Mouse (Mus musculus) E14TG2a.4 (cell line): Measurements from ENCODE around the gene Ddrgk1.

Experiments used
- H3K27me3 ChIP-seq: 2 replicates; pipeline ENCODE4 v1.6.1; 2014; ENCODE audit warnings: low read length, control low read depth; ENCODE audit not compliant: insufficient read depth
- H3K36me3 ChIP-seq: 2 replicates; pipeline ENCODE4 v1.6.1; 2014; ENCODE audit warnings: low read length, control low read depth; ENCODE audit not compliant: insufficient read depth
- H3K4me1 ChIP-seq: replicated peaks from 2 replicates; pipeline ENCODE4 v1.6.1; 2014; ENCODE audit warnings: low read depth, low read length, control low read depth
- H3K4me3 ChIP-seq: replicated peaks from 2 replicates; pipeline ENCODE4 v1.5.1; 2014; ENCODE audit warnings: mild to moderate bottlenecking, low read length
- H3K9me3 ChIP-seq: 2 replicates; pipeline ENCODE4 v1.6.1; 2014; ENCODE audit warnings: low read length, control low read depth
- CTCF ChIP-seq: conservative IDR thresholded peaks from 2 replicates; pipeline ENCODE4 v1.5.1; 2014; ENCODE audit warnings: low read length
- NANOG ChIP-seq: IDR thresholded peaks from 2 replicates; pipeline ENCODE4 v1.6.1; 2014; ENCODE audit warnings: borderline replicate concordance, low read length, mixed read lengths
- POU5F1 ChIP-seq: IDR thresholded peaks from 2 replicates; pipeline ENCODE4 v1.6.1; 2014; ENCODE audit warnings: low read length, borderline replicate concordance

Ddrgk1 gene

GRCm38 (mm10) chr2:130693563-130693962, 29.1 kb upstream of the Ddrgk1 start:
- peaks cover 20% of the 10 kb centered on the region for H3K27me3 ChIP-seq
- H3K9me3 ChIP-seq: no peaks in the 10 kb centered on the region
- H3K36me3 ChIP-seq: peaks cover 37% of the 10 kb centered on the region
- no peak overlapping the region for H3K4me3 ChIP-seq
- peaks cover 61% of the 10 kb centered on the region for H3K4me1 ChIP-seq
- no peak for TF ChIP-seq CTCF
- no peak for TF ChIP-seq POU5F1

- TF ChIP-seq POU5F1 (no peak), CTCF (no peak), NANOG (no peak)
- no peaks in the 10 kb centered on the region for H3K27me3 ChIP-seq
- H3K9me3 ChIP-seq: no peaks in the 10 kb centered on the region
- peaks cover 50% of the 10 kb centered on the region for H3K4me1 ChIP-seq
- H3K4me3 ChIP-seq: no peak overlapping the region
- peaks cover 74% of the 10 kb centered on the region for H3K36me3 ChIP-seq
Observed at GRCm38 (mm10) chr2:130689011-130689410, 24.6 kb upstream of the Ddrgk1 start.

GRCm38 (mm10) chr2:130685426-130685825, 21.0 kb upstream of the Ddrgk1 start:
- Histone ChIP-seq H3K9me3 (no peaks in the 10 kb centered on the region), H3K4me3 (peak overlapping the region; percentile 72), H3K4me1 (peaks cover 21% of the 10 kb centered on the region), H3K36me3 (peaks cover 89% of the 10 kb centered on the region), H3K27me3 (no peaks in the 10 kb centered on the region)
- TF ChIP-seq NANOG: no peak
- no peak for TF ChIP-seq POU5F1
- no peak for TF ChIP-seq CTCF

- Histone ChIP-seq H3K4me3 (no peak overlapping the region), H3K27me3 (no peaks in the 10 kb centered on the region), H3K36me3 (peaks cover 96% of the 10 kb centered on the region), H3K4me1 (peaks cover 33% of the 10 kb centered on the region), H3K9me3 (no peaks in the 10 kb centered on the region)
- TF ChIP-seq POU5F1 (no peak), NANOG (no peak), CTCF (no peak)
Observed at GRCm38 (mm10) chr2:130681531-130681930, 17.1 kb upstream of the Ddrgk1 start.

GRCm38 (mm10) chr2:130679899-130680298, 15.4 kb upstream of the Ddrgk1 start:
- H3K4me1 ChIP-seq: peaks cover 17% of the 10 kb centered on the region
- H3K27me3 ChIP-seq: no peaks in the 10 kb centered on the region
- TF ChIP-seq POU5F1 (no peak), NANOG (no peak), CTCF (no peak)
- peaks cover 100% of the 10 kb centered on the region for H3K36me3 ChIP-seq
- no peaks in the 10 kb centered on the region for H3K9me3 ChIP-seq
- H3K4me3 ChIP-seq: no peak overlapping the region

- Histone ChIP-seq H3K36me3 (peaks cover 100% of the 10 kb centered on the region), H3K4me3 (no peak overlapping the region), H3K4me1 (peaks cover 12% of the 10 kb centered on the region), H3K9me3 (no peaks in the 10 kb centered on the region), H3K27me3 (no peaks in the 10 kb centered on the region)
- no peak for TF ChIP-seq NANOG
- no peak for TF ChIP-seq POU5F1
- no peak for TF ChIP-seq CTCF
Observed at GRCm38 (mm10) chr2:130679154-130679553, 14.7 kb upstream of the Ddrgk1 start.

- no peak overlapping the region for H3K4me3 ChIP-seq
- H3K4me1 ChIP-seq: peaks cover 12% of the 10 kb centered on the region
- TF ChIP-seq CTCF: no peak
- TF ChIP-seq NANOG: no peak
- TF ChIP-seq POU5F1: no peak
- peaks cover 99% of the 10 kb centered on the region for H3K36me3 ChIP-seq
- no peaks in the 10 kb centered on the region for H3K27me3 ChIP-seq
- no peaks in the 10 kb centered on the region for H3K9me3 ChIP-seq
Observed at GRCm38 (mm10) chr2:130677211-130677610, 12.8 kb upstream of the Ddrgk1 start.

GRCm38 (mm10) chr2:130667559-130667958, 3.1 kb upstream of the Ddrgk1 start, which contains the start of gene Itpa:
Gene Itpa (plus strand): TSS chr2:130667610.
- no peaks in the 10 kb centered on the region for H3K27me3 ChIP-seq
- TF ChIP-seq CTCF (no peak), POU5F1 (no peak), NANOG (no peak)

GRCm38 (mm10) chr2:130663342-130663741, 1.1 kb downstream of the Ddrgk1 start:
- peaks cover 51% of the 10 kb centered on the region for H3K36me3 ChIP-seq
- H3K4me3 ChIP-seq: peak overlapping the region; percentile 87
- H3K4me1 ChIP-seq: peaks cover 44% of the 10 kb centered on the region
- H3K27me3 ChIP-seq: no peaks in the 10 kb centered on the region
- H3K9me3 ChIP-seq: no peaks in the 10 kb centered on the region
- TF ChIP-seq POU5F1 (no peak), NANOG (no peak), CTCF (no peak)

More at GRCm38 (mm10) chr2:130667559-130667958, 3.1 kb upstream of the Ddrgk1 start, which contains the start of gene Itpa:
- peaks cover 60% of the 10 kb centered on the region for H3K4me1 ChIP-seq
- no peaks in the 10 kb centered on the region for H3K9me3 ChIP-seq
- H3K4me3 ChIP-seq: peak within 1 kb of the TSS; percentile 95
- peaks cover 40% of the 10 kb centered on the region for H3K36me3 ChIP-seq
